Mouse (Mus musculus): ENCODE measurements around the gene Cmip.

GRCm38 (mm10) chr8:117233199-117233598 is 23.7 kb upstream of the Cmip start:
- TF ChIP-seq POLR2A (IDR thresholded peaks at IDR 0.05; ENCODE audit: control insufficient read depth, extremely low read depth, insufficient read depth, low read length, poor library complexity), result no peak
- no peak for TF ChIP-seq CTCF (IDR thresholded peaks at IDR 0.05; ENCODE audit: borderline replicate concordance, control insufficient read depth, extremely low read depth, insufficient read depth, low read length, poor library complexity)
